Mouse (Mus musculus): ENCODE measurements around the gene Atg7. TPM values are rescaled to one million over a fixed set of nuclear protein-coding genes. Genes with fewer than 3 reads are reported as not detected.

The Atg7 gene
- polyA plus RNA-seq, 1 experiment = 14.7 TPM

- no peaks in the 10 kb centered on the region for H3K27me3 ChIP-seq (ENCODE audit: control insufficient read depth, insufficient read depth, insufficient read length)
- peaks cover 47% of the 10 kb centered on the region for H3K79me3 ChIP-seq (ENCODE audit: low read depth)
- H3K79me2 ChIP-seq (ENCODE audit: control insufficient read depth, insufficient read depth) = peaks cover 80% of the 10 kb centered on the region
- H3K36me3 ChIP-seq (ENCODE audit: control insufficient read depth, insufficient read depth) = peaks cover 12% of the 10 kb centered on the region
- no peak overlapping the region for H3K4me3 ChIP-seq (ENCODE audit: insufficient read depth, poor library complexity, severe bottlenecking)
- H3ac ChIP-seq (ENCODE audit: control insufficient read depth, insufficient read length, low read depth) = no peak overlapping the region
- no peak for TF ChIP-seq CTCF (IDR thresholded peaks at IDR 0.05; ENCODE audit: control insufficient read depth, insufficient read depth, insufficient read length)
- no peak for TF ChIP-seq FOSL1 (IDR thresholded peaks at IDR 0.05; ENCODE audit: insufficient read depth, low read length, poor library complexity, severe bottlenecking)
- TF ChIP-seq MAX (IDR thresholded peaks at IDR 0.05) = no peak
- TF ChIP-seq MYOD1 (IDR thresholded peaks at IDR 0.05; ENCODE audit: control insufficient read depth, insufficient read length, low read depth) = no peak
- no peak for TF ChIP-seq CEBPB (IDR thresholded peaks at IDR 0.05; ENCODE audit: low read depth)
- TF ChIP-seq MYOG (IDR thresholded peaks at IDR 0.05; ENCODE audit: control insufficient read depth, extremely low read depth, insufficient read length) = no peak
- TF ChIP-seq USF1 (IDR thresholded peaks at IDR 0.05; ENCODE audit: low read depth) = no peak
Measured at GRCm38 (mm10) chr6:114866619-114867018, 223.7 kb downstream of the Atg7 start.

- Histone ChIP-seq H3K4me3 (ENCODE audit: insufficient read depth, poor library complexity, severe bottlenecking) (no peak overlapping the region), H3K36me3 (ENCODE audit: control insufficient read depth, insufficient read depth) (peaks cover 1% of the 10 kb centered on the region), H3K27me3 (ENCODE audit: control insufficient read depth, insufficient read depth, insufficient read length) (no peaks in the 10 kb centered on the region), H3K79me3 (ENCODE audit: low read depth) (peaks cover 54% of the 10 kb centered on the region), H3K79me2 (ENCODE audit: control insufficient read depth, insufficient read depth) (peaks cover 88% of the 10 kb centered on the region), H3ac (ENCODE audit: control insufficient read depth, insufficient read length, low read depth) (no peak overlapping the region)
- TF ChIP-seq MAX (IDR thresholded peaks at IDR 0.05) = no peak
- TF ChIP-seq MYOG (IDR thresholded peaks at IDR 0.05; ENCODE audit: control insufficient read depth, extremely low read depth, insufficient read length) = no peak
- no peak for TF ChIP-seq CTCF (IDR thresholded peaks at IDR 0.05; ENCODE audit: control insufficient read depth, insufficient read depth, insufficient read length)
- no peak for TF ChIP-seq MYOD1 (IDR thresholded peaks at IDR 0.05; ENCODE audit: control insufficient read depth, insufficient read length, low read depth)
- no peak for TF ChIP-seq CEBPB (IDR thresholded peaks at IDR 0.05; ENCODE audit: low read depth)
- no peak for TF ChIP-seq FOSL1 (IDR thresholded peaks at IDR 0.05; ENCODE audit: insufficient read depth, low read length, poor library complexity, severe bottlenecking)
- TF ChIP-seq USF1 (IDR thresholded peaks at IDR 0.05; ENCODE audit: low read depth) = no peak
Measured at GRCm38 (mm10) chr6:114868656-114869055, 225.8 kb downstream of the Atg7 start.

- Histone ChIP-seq H3K27me3 (ENCODE audit: control insufficient read depth, insufficient read depth, insufficient read length) (no peaks in the 10 kb centered on the region), H3K79me2 (ENCODE audit: control insufficient read depth, insufficient read depth) (peaks cover 88% of the 10 kb centered on the region), H3ac (ENCODE audit: control insufficient read depth, insufficient read length, low read depth) (no peak overlapping the region), H3K36me3 (ENCODE audit: control insufficient read depth, insufficient read depth) (no peaks in the 10 kb centered on the region), H3K79me3 (ENCODE audit: low read depth) (peaks cover 56% of the 10 kb centered on the region), H3K4me3 (ENCODE audit: insufficient read depth, poor library complexity, severe bottlenecking) (no peak overlapping the region)
- TF ChIP-seq USF1 (IDR thresholded peaks at IDR 0.05; ENCODE audit: low read depth) (no peak), MYOG (IDR thresholded peaks at IDR 0.05; ENCODE audit: control insufficient read depth, extremely low read depth, insufficient read length) (no peak), CTCF (IDR thresholded peaks at IDR 0.05; ENCODE audit: control insufficient read depth, insufficient read depth, insufficient read length) (no peak), MAX (IDR thresholded peaks at IDR 0.05) (no peak), MYOD1 (IDR thresholded peaks at IDR 0.05; ENCODE audit: control insufficient read depth, insufficient read length, low read depth) (no peak)
Measured at GRCm38 (mm10) chr6:114869501-114870076, 226.7 kb downstream of the Atg7 start.

- TF ChIP-seq FOSL1 (IDR thresholded peaks at IDR 0.05; ENCODE audit: insufficient read depth, low read length, poor library complexity, severe bottlenecking) = no peak
- no peak for TF ChIP-seq MYOD1 (IDR thresholded peaks at IDR 0.05; ENCODE audit: control insufficient read depth, insufficient read length, low read depth)
- no peak for TF ChIP-seq MAX (IDR thresholded peaks at IDR 0.05)
- no peak for TF ChIP-seq MYOG (IDR thresholded peaks at IDR 0.05; ENCODE audit: control insufficient read depth, extremely low read depth, insufficient read length)
- TF ChIP-seq CTCF (IDR thresholded peaks at IDR 0.05; ENCODE audit: control insufficient read depth, insufficient read depth, insufficient read length) = no peak
- no peak for TF ChIP-seq CEBPB (IDR thresholded peaks at IDR 0.05; ENCODE audit: low read depth)
- TF ChIP-seq USF1 (IDR thresholded peaks at IDR 0.05; ENCODE audit: low read depth) = no peak
- H3K79me2 ChIP-seq (ENCODE audit: control insufficient read depth, insufficient read depth) = peaks cover 97% of the 10 kb centered on the region
- H3K36me3 ChIP-seq (ENCODE audit: control insufficient read depth, insufficient read depth) = peaks cover 3% of the 10 kb centered on the region
- H3K27me3 ChIP-seq (ENCODE audit: control insufficient read depth, insufficient read depth, insufficient read length) = no peaks in the 10 kb centered on the region
- H3K4me3 ChIP-seq (ENCODE audit: insufficient read depth, poor library complexity, severe bottlenecking) = no peak overlapping the region
- no peak overlapping the region for H3ac ChIP-seq (ENCODE audit: control insufficient read depth, insufficient read length, low read depth)
- H3K79me3 ChIP-seq (ENCODE audit: low read depth) = peaks cover 62% of the 10 kb centered on the region
Measured at GRCm38 (mm10) chr6:114871010-114871660, 228.2 kb downstream of the Atg7 start.

- peaks cover 97% of the 10 kb centered on the region for H3K79me2 ChIP-seq (ENCODE audit: control insufficient read depth, insufficient read depth)
- TF ChIP-seq CTCF (IDR thresholded peaks at IDR 0.05; ENCODE audit: control insufficient read depth, insufficient read depth, insufficient read length) (no peak), MAX (IDR thresholded peaks at IDR 0.05) (no peak), CEBPB (IDR thresholded peaks at IDR 0.05; ENCODE audit: low read depth) (no peak), FOSL1 (IDR thresholded peaks at IDR 0.05; ENCODE audit: insufficient read depth, low read length, poor library complexity, severe bottlenecking) (no peak), MYOG (IDR thresholded peaks at IDR 0.05; ENCODE audit: control insufficient read depth, extremely low read depth, insufficient read length) (no peak), MYOD1 (IDR thresholded peaks at IDR 0.05; ENCODE audit: control insufficient read depth, insufficient read length, low read depth) (no peak), USF1 (IDR thresholded peaks at IDR 0.05; ENCODE audit: low read depth) (no peak)
- no peak overlapping the region for H3K4me3 ChIP-seq (ENCODE audit: insufficient read depth, poor library complexity, severe bottlenecking)
- no peak overlapping the region for H3ac ChIP-seq (ENCODE audit: control insufficient read depth, insufficient read length, low read depth)
- peaks cover 3% of the 10 kb centered on the region for H3K36me3 ChIP-seq (ENCODE audit: control insufficient read depth, insufficient read depth)
- H3K79me3 ChIP-seq (ENCODE audit: low read depth) = peaks cover 79% of the 10 kb centered on the region
- no peaks in the 10 kb centered on the region for H3K27me3 ChIP-seq (ENCODE audit: control insufficient read depth, insufficient read depth, insufficient read length)
Measured at GRCm38 (mm10) chr6:114873808-114874137, 230.9 kb downstream of the Atg7 start.

All from C2C12 (cell line).